Mouse (Mus musculus) T-helper 1 cell (primary cell): ENCODE data around the gene Gm11027.
"Not testable (repeated sequence)": the region's sequence is repeated elsewhere in the genome, so short reads cannot be mapped to it uniquely, and the experiment has no call there.

Source experiments
- in situ Hi-C: fragments of 300-600 bp; cut with MboI, MseI; formaldehyde crosslinking; loops from one replicate; pipeline ENCODE4 v1.15.1; 2025; ENCODE audit warnings: high pct_unique_total_duplicates

The Gm11027 gene

DNA sequence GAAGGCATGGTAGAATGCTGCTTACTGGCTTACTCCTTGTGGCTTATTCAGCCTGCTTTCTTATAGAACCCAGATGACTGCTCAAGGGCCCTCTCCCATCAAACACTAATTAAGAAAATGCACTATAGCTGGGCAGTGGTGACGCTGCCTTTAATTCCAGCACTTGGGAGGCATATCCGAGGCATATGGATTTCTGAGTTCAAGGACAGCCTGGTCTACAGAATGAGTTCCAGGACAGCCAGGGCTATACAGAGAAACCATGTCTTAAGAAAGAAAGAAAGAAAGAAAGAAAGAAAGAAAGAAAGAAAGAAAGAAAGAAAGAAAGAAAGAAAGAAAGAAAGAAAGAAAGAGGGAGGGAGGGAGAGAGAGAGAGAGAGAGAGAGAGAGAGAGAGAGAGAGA, at the start of gene Gm11027:
Gene Gm11027, plus strand, starts transcription at position 301 of the 400 bp plus-strand sequence.
- in situ Hi-C loops: not testable (repeated sequence)

DNA sequence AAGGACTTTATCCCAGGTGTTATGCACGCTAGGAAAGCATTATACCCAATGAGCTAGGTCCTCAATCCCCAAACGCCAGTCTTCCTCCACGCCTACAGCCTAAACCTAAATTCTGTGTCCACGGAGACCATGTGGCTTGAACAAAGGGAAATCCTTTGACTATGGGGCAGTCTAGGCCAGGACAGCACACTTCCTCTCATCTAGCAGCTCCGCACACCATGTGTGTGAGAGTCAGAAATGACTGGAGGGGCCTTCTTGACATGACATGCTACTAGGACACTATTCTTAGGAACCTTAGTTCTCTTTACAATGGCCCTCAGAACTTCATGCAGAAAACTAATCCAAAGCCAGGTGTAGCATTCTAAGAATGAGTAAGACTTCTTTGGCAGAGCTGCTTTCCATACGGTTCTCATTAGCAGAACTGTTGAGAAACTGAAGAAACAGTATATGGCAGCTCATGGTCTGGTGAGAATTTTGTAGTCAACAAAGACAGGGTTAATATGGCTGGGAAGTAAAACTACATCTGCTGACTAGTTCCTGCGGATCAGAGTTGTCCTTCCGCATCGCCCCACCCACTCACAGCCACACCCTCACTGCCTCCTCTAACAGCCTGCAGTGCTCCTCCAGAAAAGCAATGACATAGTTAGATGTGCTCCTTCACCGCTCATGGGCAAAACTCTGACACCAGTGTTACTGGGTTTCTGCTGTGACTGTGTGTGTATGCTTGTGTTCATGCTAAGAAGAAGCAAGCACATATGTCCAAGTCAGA, 48.7 kb upstream of the Gm11027 start:
- in situ Hi-C loops: no loop called here

DNA sequence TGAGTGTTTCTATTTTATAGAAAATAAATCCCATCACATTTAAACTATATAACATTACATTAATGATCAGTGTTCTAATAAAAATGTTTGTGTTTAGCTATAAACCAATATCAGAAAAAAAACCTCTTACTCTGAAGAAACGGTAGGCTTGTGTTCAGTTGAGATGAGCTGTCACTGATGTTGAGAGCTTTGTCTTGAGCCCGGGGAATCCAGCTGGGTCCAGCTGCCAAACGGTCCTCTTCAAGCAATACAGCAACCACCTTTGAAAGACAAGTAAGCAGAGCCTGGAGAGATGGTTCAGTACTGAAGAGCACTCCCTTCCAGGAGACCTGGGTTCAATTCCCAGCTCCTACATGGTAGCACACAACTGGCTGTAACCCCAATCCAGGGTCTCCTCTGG, 45.7 kb upstream of the Gm11027 start:
- in situ Hi-C loops: no loop called here

DNA sequence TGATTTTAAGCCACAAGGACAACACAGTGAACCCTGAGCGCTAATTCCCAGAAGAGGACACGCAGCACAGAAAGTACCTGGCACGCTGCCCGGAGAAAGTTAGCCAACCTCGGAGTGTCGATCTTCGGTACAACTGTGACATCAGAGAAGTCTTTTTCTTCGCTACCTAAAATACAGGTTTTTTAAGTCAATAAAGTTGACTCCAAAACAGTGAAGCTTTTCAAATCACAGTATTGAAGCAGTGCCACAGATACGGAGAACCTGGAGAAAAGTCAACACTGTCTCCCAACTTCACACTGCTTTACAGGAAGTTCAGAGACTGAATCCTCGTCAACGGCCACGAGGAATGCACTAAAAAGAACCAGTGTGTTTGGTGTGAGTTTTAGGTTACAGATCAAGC, 43.6 kb upstream of the Gm11027 start:
- in situ Hi-C loops: no loop called here

DNA sequence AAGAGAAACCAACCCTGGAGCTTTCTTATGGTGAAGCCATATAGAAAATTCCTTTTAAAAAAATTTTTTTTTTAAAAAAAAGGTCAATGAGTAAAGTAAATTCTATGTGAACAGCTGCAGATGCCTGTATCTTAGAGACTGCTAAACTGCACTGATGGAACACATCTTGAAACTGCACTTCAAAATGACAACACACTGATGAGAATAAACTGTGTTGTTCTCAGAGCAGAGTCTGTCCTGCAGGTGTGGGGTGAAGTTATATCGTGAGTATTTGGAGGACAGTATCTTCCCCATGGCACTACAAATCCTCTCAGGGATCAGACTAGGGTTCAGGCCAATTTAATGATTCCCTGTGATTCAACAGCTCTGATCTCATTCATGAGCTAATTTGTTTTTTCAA, 43.1 kb upstream of the Gm11027 start:
- in situ Hi-C loops: no loop called here

DNA sequence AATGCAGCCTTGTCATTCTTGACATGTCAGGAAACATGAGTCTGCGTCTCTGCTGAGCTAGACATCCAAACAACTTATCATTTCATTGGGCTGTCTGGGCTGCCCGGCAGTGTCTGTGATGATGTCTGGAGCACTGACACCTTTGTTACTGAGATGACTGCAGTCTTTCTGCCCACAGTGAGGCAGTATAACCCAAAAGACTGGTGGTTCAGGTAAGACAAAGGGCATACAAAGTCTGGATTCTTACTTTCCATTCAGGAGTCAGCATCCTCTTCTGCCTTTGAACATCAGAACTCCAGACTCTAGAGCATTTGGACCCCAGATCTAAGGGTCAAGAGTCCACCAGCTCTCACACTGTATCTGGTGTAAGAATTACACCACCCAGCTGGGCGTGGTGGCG, 39.8 kb upstream of the Gm11027 start:
- in situ Hi-C loops: no loop called here

DNA sequence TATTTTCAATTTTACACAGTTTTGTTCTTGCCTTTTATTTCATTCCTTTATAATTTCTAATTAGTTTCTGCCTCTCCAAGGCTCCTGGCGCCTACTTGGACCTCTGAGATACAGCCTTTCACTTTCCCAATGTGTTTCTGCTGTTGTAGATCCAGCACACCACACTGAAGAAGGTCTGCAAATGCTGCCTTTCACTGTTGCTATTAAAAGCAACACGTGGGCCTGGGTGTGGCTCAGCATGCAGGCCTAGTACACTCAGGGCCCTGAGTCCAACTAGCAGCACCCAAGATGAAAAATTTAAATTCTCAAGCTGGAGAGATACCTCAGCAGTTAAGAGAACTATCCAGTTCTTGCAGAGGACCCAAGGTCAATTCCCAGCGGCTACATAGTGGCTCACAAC, 38.5 kb upstream of the Gm11027 start:
- in situ Hi-C loops: no loop called here

DNA sequence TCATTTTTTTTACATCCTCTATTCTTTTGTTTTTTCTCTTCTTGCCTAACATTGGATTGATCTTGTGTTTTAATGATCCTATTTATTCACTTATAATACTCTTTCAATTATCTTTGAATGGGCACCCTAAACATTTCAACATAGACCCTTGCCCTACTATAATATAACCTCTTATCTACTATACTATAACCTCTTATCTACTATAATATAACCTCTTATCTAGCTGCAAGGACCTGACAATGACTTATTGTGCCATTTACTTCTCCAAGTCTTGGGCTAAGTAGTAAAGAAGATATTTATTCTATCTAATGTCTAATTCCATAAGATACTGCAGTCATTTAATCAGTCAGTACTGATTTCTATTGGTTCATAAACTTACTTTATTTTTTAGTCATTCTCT, 36.8 kb upstream of the Gm11027 start:
- in situ Hi-C loops: no loop called here

DNA sequence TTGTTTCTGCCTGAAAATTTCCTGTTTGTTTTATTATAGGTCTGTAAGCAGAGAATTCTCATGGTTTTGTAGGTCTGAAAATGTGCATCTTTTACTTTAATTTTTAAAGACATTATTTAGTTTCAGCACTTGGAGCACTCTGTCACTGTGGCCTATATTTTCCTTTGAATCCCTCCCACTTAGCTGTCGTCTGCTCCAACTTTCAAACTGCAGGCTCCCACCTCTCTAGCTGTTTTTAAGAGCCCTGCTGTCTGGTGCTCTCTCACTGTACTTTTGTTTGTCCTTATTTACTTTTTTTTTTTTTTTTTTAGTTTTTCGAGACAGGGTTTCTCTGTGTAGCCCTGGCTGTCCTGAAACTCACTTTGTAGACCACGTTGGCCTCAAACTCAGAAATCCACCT, 36.4 kb upstream of the Gm11027 start:
- in situ Hi-C loops: no loop called here

DNA sequence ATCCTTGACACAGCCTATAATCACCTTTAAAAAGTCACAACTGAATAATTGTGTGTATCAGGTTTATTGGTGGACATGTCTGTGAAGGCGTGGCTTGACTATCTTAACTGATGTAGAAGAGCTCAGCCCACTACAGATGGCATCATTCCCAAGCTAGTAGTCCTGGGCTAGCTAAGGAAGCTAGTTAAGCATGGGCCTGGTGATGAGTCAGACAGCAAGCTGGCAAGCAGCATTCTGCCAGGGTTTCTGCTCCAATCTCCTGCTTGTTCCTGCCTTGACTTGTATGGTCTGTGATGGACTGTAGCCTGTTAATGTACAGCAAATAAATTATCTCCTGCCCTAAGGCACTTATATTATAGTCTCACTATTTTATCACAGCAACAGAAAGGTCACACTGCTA, 30.6 kb upstream of the Gm11027 start:
- in situ Hi-C loops: no loop called here

DNA sequence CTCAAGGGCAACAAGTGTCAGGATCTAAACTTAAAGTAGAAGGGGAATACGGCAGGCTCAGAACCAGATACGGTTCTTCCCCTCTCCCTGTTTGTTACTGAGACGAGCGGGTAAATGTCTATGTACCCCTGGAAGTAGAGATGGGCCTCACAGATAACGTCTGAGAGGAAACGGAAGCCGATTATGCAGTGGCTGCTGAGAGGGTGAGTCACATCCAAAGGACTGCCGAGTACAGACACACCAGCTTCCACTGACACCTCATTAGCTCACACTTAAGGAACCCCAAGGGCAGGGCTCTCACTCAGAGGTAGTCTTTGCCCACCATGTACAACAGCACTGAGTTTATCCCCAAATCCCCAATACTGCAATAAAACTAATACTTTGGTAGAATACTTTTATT, 20.5 kb upstream of the Gm11027 start:
- in situ Hi-C loops: no loop called here

DNA sequence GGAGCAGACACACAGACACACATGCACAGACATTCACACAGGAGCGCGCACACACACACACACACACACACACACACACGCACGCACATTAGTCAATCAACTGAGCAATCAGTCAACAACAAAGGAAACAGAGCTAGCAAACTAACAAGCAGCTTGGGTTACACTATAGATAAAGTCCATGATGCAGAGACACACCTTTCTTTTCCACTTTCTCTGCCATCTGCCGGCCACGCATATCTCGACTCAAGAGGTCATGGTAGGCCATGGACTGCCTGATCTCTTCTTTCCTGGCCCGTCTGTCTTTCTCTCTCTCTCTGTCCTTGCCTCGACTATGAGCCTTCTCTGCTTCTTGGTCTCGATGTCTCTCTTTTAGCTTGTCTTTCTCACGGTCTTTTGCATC, 19.6 kb upstream of the Gm11027 start:
- in situ Hi-C loops: no loop called here

DNA sequence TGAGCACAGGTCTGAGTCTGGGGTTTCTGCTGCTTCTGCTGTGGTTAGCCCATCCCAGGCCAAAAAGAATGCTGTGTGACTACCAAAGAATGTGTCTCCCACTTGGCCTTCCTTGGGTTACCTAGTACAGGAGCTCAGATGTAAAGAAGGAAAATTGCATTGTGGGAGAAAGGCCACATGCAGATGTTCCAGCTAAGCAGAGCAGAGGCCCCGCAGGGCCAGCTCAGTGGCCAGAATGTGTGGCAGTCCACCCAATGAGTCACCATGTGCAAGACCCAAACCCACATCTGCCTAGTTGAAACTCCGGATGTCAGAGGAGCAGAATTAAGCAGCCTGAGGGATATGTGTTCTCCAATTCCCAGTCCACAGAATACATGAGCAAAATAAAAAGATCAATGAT, 16.9 kb upstream of the Gm11027 start:
- in situ Hi-C loops: no loop called here

DNA sequence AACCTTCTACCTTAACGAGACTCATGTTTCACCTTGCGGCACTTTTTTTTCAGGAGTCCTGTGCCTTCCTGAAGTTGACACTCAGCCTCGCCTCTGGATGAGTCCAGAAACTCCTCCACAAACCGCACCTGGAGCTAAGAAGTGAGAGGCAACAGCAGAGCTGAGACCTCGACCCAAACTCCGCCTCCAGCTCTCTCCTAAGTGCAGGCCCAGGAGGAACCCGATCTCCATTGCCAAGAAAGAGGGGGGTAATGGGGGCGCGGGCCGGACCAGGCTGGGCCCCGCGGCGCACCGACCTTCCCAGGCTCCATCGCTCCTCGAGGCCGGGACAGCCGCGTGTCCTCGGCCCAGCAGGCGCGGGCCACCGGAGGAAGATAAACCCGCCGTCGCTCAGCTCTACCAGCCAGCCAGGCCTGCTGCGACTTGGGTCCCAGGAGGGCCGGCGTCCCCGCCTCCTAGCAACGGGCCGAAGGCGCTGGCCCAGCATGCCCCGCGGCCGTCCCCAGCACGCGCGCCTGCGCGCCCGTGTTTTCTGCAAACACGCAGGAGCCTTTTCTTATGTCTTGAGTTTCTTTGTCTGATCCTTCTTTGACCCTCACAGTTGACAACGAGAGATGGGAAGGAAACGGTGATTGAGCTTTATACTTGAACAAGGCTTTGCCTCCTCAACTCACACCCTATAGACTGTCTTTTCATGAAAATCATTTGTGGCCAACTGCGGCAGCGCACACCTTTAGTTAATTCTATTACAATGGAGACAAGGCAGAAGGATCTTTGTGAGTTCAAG, 12.4 kb upstream of the Gm11027 start, which contains the start of gene Wdr60:
Gene Wdr60, minus strand, starts transcription at position 468 of the 787 bp plus-strand sequence.
- in situ Hi-C loops: no loop called here

DNA sequence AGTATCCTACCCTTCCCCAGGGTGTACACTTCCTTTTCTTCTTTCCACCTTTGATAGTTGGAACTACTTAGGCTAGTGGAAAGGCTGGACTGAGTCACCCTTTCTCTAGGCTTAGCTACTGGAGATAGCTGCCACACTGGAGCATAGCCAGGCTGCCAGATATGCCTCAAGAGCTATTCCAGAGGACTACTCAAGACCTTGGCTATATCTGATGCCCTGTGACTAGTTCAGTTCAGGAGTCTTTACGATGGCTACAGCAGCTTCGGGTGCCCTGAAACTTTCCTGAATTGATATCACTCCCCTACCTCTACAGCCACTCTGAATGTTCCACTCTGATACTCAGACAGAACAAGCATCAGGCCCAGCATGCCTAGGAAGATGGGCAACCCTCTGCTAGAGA, 10.4 kb upstream of the Gm11027 start:
- in situ Hi-C loops: no loop called here

DNA sequence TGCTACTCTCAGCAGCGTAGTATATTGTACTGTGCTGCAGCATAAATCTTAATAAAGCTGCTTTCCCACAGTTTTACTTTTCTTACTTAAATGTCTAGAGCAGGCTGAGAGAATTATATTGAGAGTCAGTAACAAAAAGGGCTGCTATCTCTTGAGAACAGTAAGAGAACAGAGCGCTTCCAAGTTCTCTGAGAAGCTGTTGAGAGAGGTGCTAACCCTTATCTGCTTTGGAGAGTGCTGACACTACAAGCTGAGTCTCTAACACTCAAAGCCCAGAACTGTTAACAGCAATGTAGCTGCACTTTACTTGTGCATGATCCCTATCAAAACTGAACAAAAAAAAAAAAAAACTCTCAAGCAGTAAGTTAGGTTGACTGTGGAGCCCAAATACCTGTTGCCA, 9.9 kb upstream of the Gm11027 start:
- in situ Hi-C loops: no loop called here

DNA sequence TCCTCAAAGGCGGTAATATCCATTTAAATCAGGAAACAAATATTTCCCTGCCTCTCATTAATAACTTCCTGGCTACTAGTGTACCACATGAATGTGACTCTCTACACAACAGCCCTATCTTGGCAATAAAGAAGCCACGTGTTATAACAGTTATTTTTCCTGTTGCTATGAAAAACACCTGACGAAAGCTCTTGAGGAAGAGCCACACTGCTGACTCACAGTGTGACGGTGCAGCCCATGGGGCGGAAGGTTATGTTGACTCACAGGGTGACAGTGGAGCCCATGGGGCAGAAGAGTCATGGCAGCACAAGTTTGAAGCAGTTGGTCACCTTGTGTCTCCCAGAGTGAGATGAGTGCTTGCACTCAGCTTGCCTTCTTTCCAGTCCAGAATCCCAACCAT, 5.7 kb upstream of the Gm11027 start:
- in situ Hi-C loops: no loop called here

DNA sequence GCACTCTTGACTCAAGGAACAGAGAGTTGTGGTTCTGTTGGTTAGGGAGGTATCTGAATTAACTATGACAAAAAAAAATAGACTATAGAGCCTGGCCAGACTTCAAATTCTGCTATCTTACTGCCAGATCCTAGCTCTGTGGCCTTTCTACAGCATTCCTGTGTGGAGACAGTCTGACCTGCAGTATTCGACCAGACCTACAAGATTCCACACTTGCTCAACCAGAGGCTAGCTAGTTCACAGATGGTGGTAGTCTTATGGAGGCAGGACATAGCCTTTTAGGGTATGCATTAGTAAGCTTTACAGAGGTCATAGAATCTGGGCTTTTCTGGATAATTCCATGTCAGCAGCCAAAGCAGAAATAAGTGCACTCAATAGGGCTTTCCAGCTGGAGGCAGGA, 4.6 kb upstream of the Gm11027 start:
- in situ Hi-C loops: no loop called here

DNA sequence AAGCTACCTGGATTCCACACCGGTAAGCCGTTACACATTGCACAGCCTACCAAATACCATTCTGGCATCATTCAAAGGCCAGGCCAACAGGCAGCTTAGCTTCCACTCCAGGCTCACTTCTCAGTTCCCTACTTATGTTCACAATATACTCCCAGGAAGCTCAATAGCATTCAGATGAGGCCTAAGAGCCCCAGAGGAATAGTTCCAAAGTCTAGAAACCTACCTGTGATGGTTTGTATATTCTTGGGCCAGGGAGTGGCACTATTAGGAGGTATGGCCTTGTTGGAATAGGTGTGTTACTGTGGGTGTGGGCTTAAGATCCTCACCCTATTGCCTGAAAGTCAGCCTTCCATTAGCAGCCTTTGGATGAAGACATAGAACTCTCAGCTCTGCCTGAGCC, 4.1 kb upstream of the Gm11027 start:
- in situ Hi-C loops: no loop called here

DNA sequence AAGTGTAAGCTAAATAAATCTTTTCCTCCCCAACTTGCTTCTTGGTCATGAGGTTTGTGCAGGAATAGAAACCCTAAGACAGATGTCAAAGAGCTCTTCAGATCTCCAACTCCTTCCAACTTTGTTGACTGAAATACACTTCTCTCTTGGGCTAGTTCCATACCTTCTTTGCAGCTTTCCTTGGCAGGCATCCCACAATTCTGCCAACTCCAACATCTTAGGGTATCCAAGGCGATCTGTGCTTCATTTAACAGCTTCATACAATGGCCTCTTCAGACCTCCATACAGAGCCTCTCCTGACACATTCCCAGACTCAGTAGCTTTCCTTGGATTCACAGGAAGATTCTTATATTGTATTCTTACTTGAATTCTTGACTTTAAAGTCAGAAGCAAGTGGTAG, 1.5 kb upstream of the Gm11027 start:
- in situ Hi-C loops: no loop called here

DNA sequence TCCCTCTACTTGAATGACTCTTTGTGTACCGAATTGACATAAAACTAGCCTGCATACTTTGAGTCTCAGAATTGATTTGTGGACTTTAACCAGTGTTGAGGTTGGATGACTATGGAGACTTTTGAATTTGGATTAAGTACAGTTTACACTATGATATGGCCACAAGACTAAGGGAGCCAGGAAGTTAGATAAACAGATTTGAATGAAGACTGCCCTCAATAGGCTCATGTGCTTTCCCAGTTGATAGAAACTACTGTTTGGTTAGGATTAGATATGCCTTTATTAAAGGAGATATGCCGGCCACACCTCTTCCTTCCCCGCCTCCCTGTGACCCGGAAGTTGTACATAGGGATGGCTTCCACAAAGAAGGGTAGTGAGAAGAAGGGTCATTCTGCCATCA, 445 bp downstream of the Gm11027 start:
- in situ Hi-C loops: no loop called here

DNA sequence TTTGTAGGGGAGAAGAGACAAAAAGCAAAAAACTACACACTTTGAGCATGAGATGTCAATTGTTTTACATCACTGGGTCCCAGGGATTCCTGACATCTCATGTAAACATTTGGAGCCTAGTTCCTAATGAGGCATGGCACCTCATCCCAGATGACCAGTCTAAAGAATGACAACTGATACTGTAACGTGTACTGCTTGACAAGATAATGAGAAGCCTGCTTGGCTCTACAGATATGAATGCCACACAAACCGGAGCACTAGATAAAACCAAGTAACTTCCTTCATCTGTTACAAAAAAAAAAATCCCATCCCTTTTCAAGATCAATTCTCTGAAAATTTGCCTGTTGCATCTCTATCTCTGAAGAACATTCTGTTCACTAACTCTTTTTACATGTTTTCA, 1.8 kb downstream of the Gm11027 start:
- in situ Hi-C loops: no loop called here

DNA sequence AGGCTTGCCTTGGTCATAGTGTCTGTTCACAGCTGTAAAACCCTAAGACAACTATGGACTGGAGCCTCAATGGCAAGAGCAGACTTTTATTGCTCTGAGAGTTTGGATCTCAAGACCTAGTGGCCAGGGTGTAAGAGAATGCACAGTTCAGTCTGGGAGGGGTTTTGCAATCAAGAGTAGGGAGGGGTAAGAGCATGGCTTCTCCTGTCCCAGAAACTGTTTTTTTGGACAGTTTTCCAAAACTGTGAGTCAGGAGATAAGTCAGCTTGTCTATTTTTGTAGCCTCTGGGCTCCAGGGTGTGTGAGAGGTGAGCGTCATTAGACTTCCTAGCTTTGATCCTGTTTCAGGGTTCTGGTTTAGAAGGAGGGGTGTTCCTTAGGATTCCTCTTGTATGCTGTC, 3.4 kb downstream of the Gm11027 start:
- in situ Hi-C loops: no loop called here
